Mouse (Mus musculus): ENCODE measurements around the gene Psmd14. TPM values are rescaled to one million over a fixed set of nuclear protein-coding genes. Genes with fewer than 3 reads are reported as not detected.

Psmd14 gene
- polyA plus RNA-seq, 1 experiment = 16.8 TPM

DNA sequence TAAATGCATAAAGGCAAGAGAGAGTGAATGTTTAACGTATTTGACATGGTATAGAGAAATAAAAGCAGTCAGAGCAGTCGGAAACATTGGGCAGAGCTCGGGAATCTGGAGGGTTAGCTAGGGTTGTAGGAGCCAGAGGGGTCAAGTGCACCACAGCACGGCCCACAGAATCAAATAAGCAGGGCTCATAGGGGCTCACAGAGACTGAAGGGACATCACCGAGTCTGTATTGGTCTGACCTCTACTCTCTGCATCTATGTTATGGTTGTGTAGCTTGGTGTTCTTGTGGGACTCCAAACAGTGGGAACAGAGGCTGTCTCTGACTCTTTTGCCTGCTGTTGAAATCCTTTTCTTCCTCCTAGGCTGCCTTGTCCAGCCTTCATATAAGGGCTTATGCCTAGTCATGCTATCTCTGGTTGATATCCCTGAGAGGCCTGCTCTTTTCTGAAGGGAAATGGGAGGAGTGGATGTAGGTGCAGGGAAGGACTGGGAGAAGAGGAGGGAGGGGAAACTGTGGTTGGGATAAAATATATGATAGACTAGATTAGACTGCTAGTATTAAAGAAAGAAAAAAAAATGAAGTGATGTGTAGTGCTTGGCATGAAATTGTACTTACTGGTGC lies 47.9 kb downstream of the Psmd14 start:
- no peak for TF ChIP-seq POLR2A (IDR thresholded peaks at IDR 0.05; ENCODE audit: control insufficient read depth, low read depth, low read length)
- TF ChIP-seq CTCF (IDR thresholded peaks at IDR 0.05; ENCODE audit: control insufficient read depth, insufficient read depth, insufficient replicate concordance, low read depth, low read length) = no peak
- no peaks in the 10 kb centered on the region for H3K36me3 ChIP-seq (ENCODE audit: control insufficient read depth, insufficient read depth, low read length)
- no peak overlapping the region for H3K4me3 ChIP-seq (ENCODE audit: control insufficient read depth, low read depth, low read length)

DNA sequence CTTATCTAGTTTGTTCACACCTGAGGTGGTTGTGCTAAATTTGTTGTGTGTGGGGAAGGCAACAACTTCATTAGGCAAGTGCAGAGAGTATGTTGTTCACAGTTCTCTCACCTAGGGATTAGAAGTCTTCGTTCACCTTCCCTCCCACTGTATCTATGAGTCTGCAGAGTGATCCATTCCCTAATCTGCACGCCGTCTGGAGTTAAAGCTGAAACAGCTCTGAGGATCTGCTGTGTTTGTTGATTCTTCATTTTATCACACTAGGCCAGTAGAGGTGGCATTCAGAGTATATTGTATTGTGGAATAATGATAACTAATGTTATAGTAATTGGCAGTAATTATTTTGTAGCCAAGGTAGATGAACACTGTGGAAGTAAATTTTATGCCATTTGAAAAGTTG lies 48.5 kb downstream of the Psmd14 start:
- H3K27me3 ChIP-seq (ENCODE audit: control insufficient read depth, insufficient read depth, low read length) = no peaks in the 10 kb centered on the region
- no peaks in the 10 kb centered on the region for H3K4me1 ChIP-seq (ENCODE audit: control insufficient read depth, insufficient read depth, low read length)
- H3K27ac ChIP-seq (ENCODE audit: control insufficient read depth, insufficient read depth, low read depth, low read length) = no peak overlapping the region
- H3K36me3 ChIP-seq (ENCODE audit: control insufficient read depth, insufficient read depth, low read length) = no peaks in the 10 kb centered on the region
- H3K4me3 ChIP-seq (ENCODE audit: control insufficient read depth, low read depth, low read length) = no peak overlapping the region
- no peak for TF ChIP-seq CTCF (IDR thresholded peaks at IDR 0.05; ENCODE audit: control insufficient read depth, insufficient read depth, insufficient replicate concordance, low read depth, low read length)
- no peak for TF ChIP-seq POLR2A (IDR thresholded peaks at IDR 0.05; ENCODE audit: control insufficient read depth, low read depth, low read length)

More for the DNA sequence above, 47.9 kb downstream of the Psmd14 start:
- no peak overlapping the region for H3K27ac ChIP-seq (ENCODE audit: control insufficient read depth, insufficient read depth, low read depth, low read length)
- H3K4me1 ChIP-seq (ENCODE audit: control insufficient read depth, insufficient read depth, low read length) = no peaks in the 10 kb centered on the region
- H3K27me3 ChIP-seq (ENCODE audit: control insufficient read depth, insufficient read depth, low read length) = no peaks in the 10 kb centered on the region

DNA sequence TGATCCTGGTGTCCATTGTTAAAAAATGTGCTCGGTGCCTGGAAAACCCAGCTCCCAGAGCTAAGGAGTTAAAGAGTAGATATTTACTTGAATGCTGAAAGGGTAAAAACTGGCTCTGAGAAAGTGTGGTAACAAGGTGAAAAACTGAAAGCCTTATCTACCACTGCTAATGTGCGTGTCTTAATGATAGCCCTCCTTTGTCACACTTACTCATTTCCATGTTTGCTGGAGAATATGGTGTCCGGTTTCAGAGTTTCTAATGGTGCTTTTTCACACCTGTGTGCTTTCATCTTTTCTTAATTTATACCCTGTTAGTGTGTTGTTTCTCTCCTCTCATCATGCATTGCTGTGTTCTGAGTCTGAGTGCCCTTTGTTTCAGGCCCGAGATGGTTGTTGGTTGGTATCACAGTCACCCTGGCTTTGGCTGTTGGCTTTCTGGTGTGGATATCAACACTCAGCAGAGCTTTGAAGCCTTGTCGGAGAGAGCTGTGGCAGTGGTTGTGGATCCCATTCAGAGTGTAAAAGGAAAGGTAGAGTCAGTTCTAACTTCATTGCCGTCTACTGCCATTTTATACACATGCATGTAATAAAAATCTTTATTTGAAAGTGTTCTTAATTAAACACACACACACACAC lies 53.1 kb downstream of the Psmd14 start:
- Histone ChIP-seq H3K27me3 (ENCODE audit: control insufficient read depth, insufficient read depth, low read length) (no peaks in the 10 kb centered on the region), H3K36me3 (ENCODE audit: control insufficient read depth, insufficient read depth, low read length) (no peaks in the 10 kb centered on the region), H3K4me3 (ENCODE audit: control insufficient read depth, low read depth, low read length) (no peak overlapping the region), H3K27ac (ENCODE audit: control insufficient read depth, insufficient read depth, low read depth, low read length) (no peak overlapping the region), H3K4me1 (ENCODE audit: control insufficient read depth, insufficient read depth, low read length) (no peaks in the 10 kb centered on the region)
- TF ChIP-seq POLR2A (IDR thresholded peaks at IDR 0.05; ENCODE audit: control insufficient read depth, low read depth, low read length) (no peak), CTCF (IDR thresholded peaks at IDR 0.05; ENCODE audit: control insufficient read depth, insufficient read depth, insufficient replicate concordance, low read depth, low read length) (no peak)

DNA sequence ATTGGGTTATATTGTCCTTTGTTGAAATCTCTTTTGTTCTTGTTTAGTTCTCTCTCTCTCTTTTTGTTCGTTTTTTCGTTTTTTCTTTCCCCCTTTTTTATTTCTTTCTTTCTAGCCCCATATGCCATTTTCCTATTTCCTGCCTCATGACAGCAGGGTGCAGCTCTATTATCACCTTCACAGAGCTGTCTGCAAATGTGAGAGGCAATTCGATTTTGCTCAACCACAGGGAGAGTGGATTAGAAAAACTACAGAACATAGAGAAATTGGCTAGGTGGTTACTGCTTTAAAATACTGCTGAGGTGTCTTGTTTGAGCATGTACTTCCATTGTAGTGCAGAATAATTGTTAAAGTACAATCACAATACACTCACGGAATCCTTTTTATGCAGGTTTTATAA lies 54.0 kb downstream of the Psmd14 start:
- no peak overlapping the region for H3K27ac ChIP-seq (ENCODE audit: control insufficient read depth, insufficient read depth, low read depth, low read length)

DNA sequence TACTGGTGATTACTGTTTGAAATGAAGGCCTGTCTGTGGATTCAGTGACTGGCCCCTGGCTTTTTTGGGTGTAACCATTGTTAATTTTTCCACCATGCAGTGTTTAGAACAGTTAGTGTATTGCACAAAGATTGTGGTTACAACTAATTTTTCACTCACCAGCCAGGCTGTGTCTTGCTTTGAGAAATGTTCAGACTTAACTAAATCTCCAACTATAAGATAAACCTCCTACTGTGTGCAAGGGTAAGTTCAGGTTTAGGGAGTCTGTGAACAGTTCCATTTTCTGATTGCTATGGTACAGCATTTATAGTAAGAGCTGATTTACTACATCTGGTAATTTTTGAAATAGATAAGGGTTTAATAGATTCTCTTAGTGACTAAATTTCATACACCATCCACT lies 69.3 kb downstream of the Psmd14 start:
- Histone ChIP-seq H3K4me1 (ENCODE audit: control insufficient read depth, insufficient read depth, low read length) (no peaks in the 10 kb centered on the region), H3K27me3 (ENCODE audit: control insufficient read depth, insufficient read depth, low read length) (no peaks in the 10 kb centered on the region), H3K27ac (ENCODE audit: control insufficient read depth, insufficient read depth, low read depth, low read length) (no peak overlapping the region), H3K36me3 (ENCODE audit: control insufficient read depth, insufficient read depth, low read length) (no peaks in the 10 kb centered on the region), H3K4me3 (ENCODE audit: control insufficient read depth, low read depth, low read length) (no peak overlapping the region)
- no peak for TF ChIP-seq POLR2A (IDR thresholded peaks at IDR 0.05; ENCODE audit: control insufficient read depth, low read depth, low read length)
- no peak for TF ChIP-seq CTCF (IDR thresholded peaks at IDR 0.05; ENCODE audit: control insufficient read depth, insufficient read depth, insufficient replicate concordance, low read depth, low read length)

More for the DNA sequence above, 54.0 kb downstream of the Psmd14 start:
- Histone ChIP-seq H3K36me3 (ENCODE audit: control insufficient read depth, insufficient read depth, low read length) (no peaks in the 10 kb centered on the region), H3K27me3 (ENCODE audit: control insufficient read depth, insufficient read depth, low read length) (no peaks in the 10 kb centered on the region), H3K4me3 (ENCODE audit: control insufficient read depth, low read depth, low read length) (no peak overlapping the region), H3K4me1 (ENCODE audit: control insufficient read depth, insufficient read depth, low read length) (no peaks in the 10 kb centered on the region)
- TF ChIP-seq CTCF (IDR thresholded peaks at IDR 0.05; ENCODE audit: control insufficient read depth, insufficient read depth, insufficient replicate concordance, low read depth, low read length) (no peak), POLR2A (IDR thresholded peaks at IDR 0.05; ENCODE audit: control insufficient read depth, low read depth, low read length) (no peak)

DNA sequence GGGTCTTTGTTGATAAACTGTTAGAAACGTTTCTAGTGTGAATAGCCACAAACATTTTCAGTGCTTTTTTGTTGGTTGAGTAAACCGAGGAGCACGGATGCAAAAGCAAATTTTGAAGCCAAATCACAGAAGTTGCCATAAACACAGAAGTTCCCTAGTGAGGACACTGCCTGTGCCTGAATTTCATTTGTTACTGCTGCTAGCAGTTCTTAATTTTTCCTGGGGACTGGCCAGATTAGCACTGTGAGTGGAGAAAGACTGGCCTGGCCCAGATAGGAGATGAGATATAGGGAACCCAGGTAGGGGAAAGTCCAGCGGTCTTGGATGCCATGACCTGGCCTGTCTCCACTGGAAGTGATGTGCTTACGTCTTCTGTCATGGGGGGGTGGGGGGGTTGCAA lies 83.5 kb downstream of the Psmd14 start:
- no peaks in the 10 kb centered on the region for H3K36me3 ChIP-seq (ENCODE audit: control insufficient read depth, insufficient read depth, low read length)
- H3K4me1 ChIP-seq (ENCODE audit: control insufficient read depth, insufficient read depth, low read length) = no peaks in the 10 kb centered on the region
- H3K27ac ChIP-seq (ENCODE audit: control insufficient read depth, insufficient read depth, low read depth, low read length) = no peak overlapping the region
- TF ChIP-seq POLR2A (IDR thresholded peaks at IDR 0.05; ENCODE audit: control insufficient read depth, low read depth, low read length) (no peak), CTCF (IDR thresholded peaks at IDR 0.05; ENCODE audit: control insufficient read depth, insufficient read depth, insufficient replicate concordance, low read depth, low read length) (no peak)
- H3K4me3 ChIP-seq (ENCODE audit: control insufficient read depth, low read depth, low read length) = no peak overlapping the region
- no peaks in the 10 kb centered on the region for H3K27me3 ChIP-seq (ENCODE audit: control insufficient read depth, insufficient read depth, low read length)

DNA sequence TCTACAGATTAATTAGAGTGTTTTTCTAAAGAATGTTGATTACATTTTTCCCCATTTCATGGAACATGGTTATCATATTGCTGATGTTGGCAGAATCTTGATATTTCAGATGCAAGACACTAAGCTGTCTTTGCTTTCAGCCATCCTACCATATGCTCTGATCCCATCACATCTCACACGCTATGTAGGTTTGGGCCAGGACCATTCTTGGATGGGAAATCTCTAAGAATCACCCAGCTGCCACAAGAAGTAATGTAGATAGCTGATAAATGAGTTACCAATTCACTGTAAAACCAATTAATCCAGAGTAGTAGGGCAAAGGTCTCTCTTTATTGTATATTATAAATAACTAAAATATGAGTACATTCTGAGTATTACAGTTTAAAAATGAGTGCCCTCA lies 86.6 kb downstream of the Psmd14 start:
- no peaks in the 10 kb centered on the region for H3K27me3 ChIP-seq (ENCODE audit: control insufficient read depth, insufficient read depth, low read length)
- TF ChIP-seq CTCF (IDR thresholded peaks at IDR 0.05; ENCODE audit: control insufficient read depth, insufficient read depth, insufficient replicate concordance, low read depth, low read length) (no peak), POLR2A (IDR thresholded peaks at IDR 0.05; ENCODE audit: control insufficient read depth, low read depth, low read length) (no peak)
- H3K4me1 ChIP-seq (ENCODE audit: control insufficient read depth, insufficient read depth, low read length) = peaks cover 4% of the 10 kb centered on the region
- no peak overlapping the region for H3K27ac ChIP-seq (ENCODE audit: control insufficient read depth, insufficient read depth, low read depth, low read length)
- H3K36me3 ChIP-seq (ENCODE audit: control insufficient read depth, insufficient read depth, low read length) = no peaks in the 10 kb centered on the region
- H3K4me3 ChIP-seq (ENCODE audit: control insufficient read depth, low read depth, low read length) = no peak overlapping the region
